Mouse (Mus musculus) embryonic fibroblast, embryonic 13.5 days (primary cell): ENCODE measurements around the gene Gm3072. TPM values are rescaled to one million over a fixed set of nuclear protein-coding genes. Genes with fewer than 3 reads are reported as not detected.
"Not testable (repeated sequence)": the region's sequence is repeated elsewhere in the genome, so short reads cannot be mapped to it uniquely, and the experiment has no call there.

Source experiments
- H3K27ac ChIP-seq: 2 replicates; pipeline ENCODE4 v1.5.1; 2012; ENCODE audit warnings: low read length, control low read depth, inconsistent platforms; ENCODE audit not compliant: insufficient read depth
- H3K4me1 ChIP-seq: 2 replicates; pipeline ENCODE4 v1.6.1; 2011; ENCODE audit warnings: low read length; ENCODE audit not compliant: control insufficient read depth, insufficient read depth
- H3K4me3 ChIP-seq: 2 replicates; pipeline ENCODE4 v1.5.1; 2011; ENCODE audit warnings: mild to moderate bottlenecking, control low read depth, low read length; ENCODE audit not compliant: insufficient read depth
- polyA plus RNA-seq: library from polyadenylated mRNA; stranded (reverse); fragments of >200 nt; gene quantifications from 2 replicates; pipeline ENCODE4 v1.2.4, GENCODE M21; 2011; ENCODE audit warnings: low read depth; ENCODE audit not compliant: missing spikeins, insufficient read length

The Gm3072 gene
- polyA plus RNA-seq = not detected in 2 replicates

GRCm38 (mm10) chr14:41624512-41624911 lies at the start of gene Gm3072:
Gm3072 (minus strand) TSS chr14:41624612.
- H3K4me3 ChIP-seq, H3K4me1 ChIP-seq, H3K27ac ChIP-seq: not testable (repeated sequence)

- not testable (repeated sequence) for H3K27ac ChIP-seq, H3K4me3 ChIP-seq, H3K4me1 ChIP-seq
Observed at GRCm38 (mm10) chr14:41648176-41648575, 23.8 kb upstream of the Gm3072 start.

GRCm38 (mm10) chr14:41646387-41646786 lies 22.0 kb upstream of the Gm3072 start, which contains the start of gene Gm3676:
Gm3676 (minus strand) TSS chr14:41646487.
- not testable (repeated sequence) for H3K27ac ChIP-seq

GRCm38 (mm10) chr14:41630144-41630543 lies 5.7 kb upstream of the Gm3072 start:
- H3K27ac ChIP-seq, H3K4me1 ChIP-seq, H3K4me3 ChIP-seq: not testable (repeated sequence)

More at GRCm38 (mm10) chr14:41646387-41646786, 22.0 kb upstream of the Gm3072 start, which contains the start of gene Gm3676:
- H3K4me1 ChIP-seq, H3K4me3 ChIP-seq: not testable (repeated sequence)

GRCm38 (mm10) chr14:41622535-41622934 lies 1.9 kb downstream of the Gm3072 start:
- not testable (repeated sequence) for H3K4me3 ChIP-seq, H3K27ac ChIP-seq, H3K4me1 ChIP-seq

GRCm38 (mm10) chr14:41610690-41611089 lies 13.7 kb downstream of the Gm3072 start:
- not testable (repeated sequence) for H3K27ac ChIP-seq, H3K4me3 ChIP-seq, H3K4me1 ChIP-seq

- not testable (repeated sequence) for H3K4me3 ChIP-seq, H3K4me1 ChIP-seq, H3K27ac ChIP-seq
Observed at GRCm38 (mm10) chr14:41600935-41601334, 23.5 kb downstream of the Gm3072 start.

- H3K4me1 ChIP-seq, H3K27ac ChIP-seq, H3K4me3 ChIP-seq: not testable (repeated sequence)
Observed at GRCm38 (mm10) chr14:41586346-41586745, 38.1 kb downstream of the Gm3072 start.

GRCm38 (mm10) chr14:41572911-41573310 lies 51.5 kb downstream of the Gm3072 start, which contains the start of gene 1700049E17Rik2:
1700049E17Rik2 (plus strand) TSS chr14:41573211.
- H3K4me3 ChIP-seq, H3K4me1 ChIP-seq, H3K27ac ChIP-seq: not testable (repeated sequence)

Other genes starting within 250 kb of the Gm3072 start
- gene Gm7945, start 238.2 kb downstream of the Gm3072 start, polyA plus RNA-seq = not detected in 2 replicates
- gene Gm6482, start 216.3 kb downstream of the Gm3072 start, polyA plus RNA-seq = not detected in 2 replicates
- not detected in 2 replicates for gene Gm7954, start 171.1 kb downstream of the Gm3072 start, polyA plus RNA-seq
- not detected in 2 replicates for gene Gm3486, start 135.1 kb downstream of the Gm3072 start, polyA plus RNA-seq
- not detected in 2 replicates for gene Gm7970, start 69.0 kb downstream of the Gm3072 start, polyA plus RNA-seq
- not detected in 2 replicates for gene 1700049E17Rik2, start 51.4 kb downstream of the Gm3072 start, polyA plus RNA-seq
- not detected in 2 replicates for gene Gm3676, start 21.9 kb upstream of the Gm3072 start, polyA plus RNA-seq
- gene Gm8068, start 77.3 kb upstream of the Gm3072 start, polyA plus RNA-seq = not detected in 2 replicates
- gene Gm7929, start 126.0 kb upstream of the Gm3072 start, polyA plus RNA-seq = not detected in 2 replicates
- gene Gm47189, start 147.8 kb upstream of the Gm3072 start, polyA plus RNA-seq = not detected in 2 replicates